Mouse (Mus musculus): ENCODE measurements around the gene Slc6a11.

The Slc6a11 gene

GRCm38 (mm10) chr6:114264426-114264825 is 133.4 kb downstream of the Slc6a11 start:
- DNase-seq (ENCODE audit: low spot score in 2 of 2), result no peak

GRCm38 (mm10) chr6:114266273-114266672 is 135.2 kb downstream of the Slc6a11 start:
- no peak for DNase-seq (ENCODE audit: low spot score in 2 of 2)

- no peak for DNase-seq (ENCODE audit: low spot score in 2 of 2)
These were observed 136.9 kb downstream of the Slc6a11 start for GRCm38 (mm10) chr6:114267979-114268378.

GRCm38 (mm10) chr6:114269589-114269988 is 138.5 kb downstream of the Slc6a11 start:
- DNase-seq (ENCODE audit: low spot score in 2 of 2), result no peak

GRCm38 (mm10) chr6:114270799-114271198 is 139.8 kb downstream of the Slc6a11 start:
- no peak for DNase-seq (ENCODE audit: low spot score in 2 of 2)

- DNase-seq (ENCODE audit: low spot score in 2 of 2), result peak in 1 of 2 experiments; percentile 14
These were observed 141.2 kb downstream of the Slc6a11 start for GRCm38 (mm10) chr6:114272279-114272678.

GRCm38 (mm10) chr6:114273997-114274728 is 143.1 kb downstream of the Slc6a11 start:
- DNase-seq (ENCODE audit: low spot score in 2 of 2), result no peak

GRCm38 (mm10) chr6:114275800-114276199 is 144.8 kb downstream of the Slc6a11 start:
- DNase-seq (ENCODE audit: low spot score in 2 of 2), result no peak

- DNase-seq (ENCODE audit: low spot score in 2 of 2), result peak; percentile 54 to 56
These were observed 151.6 kb downstream of the Slc6a11 start, which contains the start of gene Slc6a1 for GRCm38 (mm10) chr6:114282469-114283277. TSS of gene Slc6a1 (plus strand) at chr6:114282635.

- no peak for DNase-seq (ENCODE audit: low spot score in 2 of 2)
These were observed 152.3 kb downstream of the Slc6a11 start for GRCm38 (mm10) chr6:114283278-114283770.

- peak; percentile 56 for DNase-seq (ENCODE audit: low spot score in 2 of 2)
These were observed 153.1 kb downstream of the Slc6a11 start for GRCm38 (mm10) chr6:114283927-114284703.

GRCm38 (mm10) chr6:114285424-114285823 is 154.4 kb downstream of the Slc6a11 start:
- DNase-seq (ENCODE audit: low spot score in 2 of 2), result no peak

- DNase-seq (ENCODE audit: low spot score in 2 of 2), result no peak
These were observed 158.1 kb downstream of the Slc6a11 start for GRCm38 (mm10) chr6:114289106-114289505.

- DNase-seq (ENCODE audit: low spot score in 2 of 2), result peak; percentile 61 to 65
These were observed 159.1 kb downstream of the Slc6a11 start for GRCm38 (mm10) chr6:114290184-114290583.

GRCm38 (mm10) chr6:114290929-114291328 is 159.9 kb downstream of the Slc6a11 start:
- DNase-seq (ENCODE audit: low spot score in 2 of 2), result no peak

GRCm38 (mm10) chr6:114291396-114291795 is 160.4 kb downstream of the Slc6a11 start:
- no peak for DNase-seq (ENCODE audit: low spot score in 2 of 2)

- DNase-seq (ENCODE audit: low spot score in 2 of 2), result peak in 1 of 2 experiments; percentile 14
These were observed 162.5 kb downstream of the Slc6a11 start for GRCm38 (mm10) chr6:114293511-114293910.

GRCm38 (mm10) chr6:114295086-114295485 is 164.0 kb downstream of the Slc6a11 start:
- no peak for DNase-seq (ENCODE audit: low spot score in 2 of 2)

- peak in 1 of 2 experiments; percentile 10 for DNase-seq (ENCODE audit: low spot score in 2 of 2)
These were observed 166.4 kb downstream of the Slc6a11 start for GRCm38 (mm10) chr6:114297260-114298002.

All from right cerebral cortex, postnatal 36 days (tissue).